Mouse (Mus musculus): ENCODE measurements around the gene Hmox1. TPM values are rescaled to one million over a fixed set of nuclear protein-coding genes. Genes with fewer than 3 reads are reported as not detected.

The Hmox1 gene
- polyA plus RNA-seq, 1 experiment from 2014 or later: 9.1 TPM

GRCm38 (mm10) chr8:75074876-75075275 lies 18.5 kb upstream of the Hmox1 start:
- Histone ChIP-seq H3K9me3 (no peaks in the 10 kb centered on the region), H3K27ac (replicated peaks) (no peak overlapping the region), H3K27me3 (no peaks in the 10 kb centered on the region), H3K4me1 (no peaks in the 10 kb centered on the region), H3K4me3 (no peak overlapping the region), H3K4me2 (replicated peaks) (no peak overlapping the region), H3K36me3 (no peaks in the 10 kb centered on the region), H3K9ac (replicated peaks) (no peak overlapping the region)
- ATAC-seq (replicated peaks): no peak
- WGBS: 81% methylated on average over 1 of the region's 1 CpGs

GRCm38 (mm10) chr8:75078215-75078614 lies 15.2 kb upstream of the Hmox1 start:
- Histone ChIP-seq H3K9ac (replicated peaks) (no peak overlapping the region), H3K4me2 (replicated peaks) (no peak overlapping the region), H3K27ac (replicated peaks) (no peak overlapping the region), H3K9me3 (no peaks in the 10 kb centered on the region), H3K4me3 (no peak overlapping the region), H3K36me3 (no peaks in the 10 kb centered on the region), H3K27me3 (no peaks in the 10 kb centered on the region), H3K4me1 (no peaks in the 10 kb centered on the region)
- no peak for ATAC-seq (replicated peaks)
- WGBS: 93% methylated on average over 1 of the region's 1 CpGs

GRCm38 (mm10) chr8:75078851-75079250 lies 14.6 kb upstream of the Hmox1 start:
- no peaks in the 10 kb centered on the region for H3K27me3 ChIP-seq
- H3K27ac ChIP-seq (replicated peaks): no peak overlapping the region
- ATAC-seq (replicated peaks): no peak
- no peak overlapping the region for H3K4me2 ChIP-seq (replicated peaks)
- no peak overlapping the region for H3K4me3 ChIP-seq
- peaks cover 4% of the 10 kb centered on the region for H3K4me1 ChIP-seq
- WGBS: 95% methylated on average over 9 of the region's 9 CpGs
- no peaks in the 10 kb centered on the region for H3K9me3 ChIP-seq
- H3K9ac ChIP-seq (replicated peaks): no peak overlapping the region
- H3K36me3 ChIP-seq: no peaks in the 10 kb centered on the region

GRCm38 (mm10) chr8:75081364-75082040 lies 11.9 kb upstream of the Hmox1 start:
- no peak overlapping the region for H3K9ac ChIP-seq (replicated peaks)
- ATAC-seq (replicated peaks): no peak
- no peaks in the 10 kb centered on the region for H3K27me3 ChIP-seq
- H3K4me1 ChIP-seq: peaks cover 5% of the 10 kb centered on the region
- H3K9me3 ChIP-seq: no peaks in the 10 kb centered on the region
- WGBS: 84% methylated on average over 9 of the region's 9 CpGs
- H3K27ac ChIP-seq (replicated peaks): no peak overlapping the region
- H3K4me2 ChIP-seq (replicated peaks): no peak overlapping the region
- no peaks in the 10 kb centered on the region for H3K36me3 ChIP-seq
- H3K4me3 ChIP-seq: no peak overlapping the region

- no peak overlapping the region for H3K27ac ChIP-seq (replicated peaks)
- H3K4me2 ChIP-seq (replicated peaks): no peak overlapping the region
- no peaks in the 10 kb centered on the region for H3K9me3 ChIP-seq
- H3K27me3 ChIP-seq: no peaks in the 10 kb centered on the region
- 86% methylated on average over 6 of the region's 6 CpGs for WGBS
- peaks cover 5% of the 10 kb centered on the region for H3K4me1 ChIP-seq
- ATAC-seq (replicated peaks): no peak
- H3K9ac ChIP-seq (replicated peaks): no peak overlapping the region
- no peak overlapping the region for H3K4me3 ChIP-seq
- no peaks in the 10 kb centered on the region for H3K36me3 ChIP-seq
Measured at GRCm38 (mm10) chr8:75082181-75082805, 11.1 kb upstream of the Hmox1 start.

- Histone ChIP-seq H3K36me3 (no peaks in the 10 kb centered on the region), H3K4me3 (peak overlapping the region; percentile 21), H3K4me2 (replicated peaks) (peak overlapping the region; percentile 37), H3K27ac (replicated peaks) (no peak overlapping the region), H3K27me3 (no peaks in the 10 kb centered on the region), H3K4me1 (peaks cover 5% of the 10 kb centered on the region), H3K9me3 (no peaks in the 10 kb centered on the region), H3K9ac (replicated peaks) (no peak overlapping the region)
- ATAC-seq (replicated peaks): peak; percentile 89
- 9% methylated on average over 14 of the region's 17 CpGs for WGBS
Measured at GRCm38 (mm10) chr8:75083846-75084245, 9.6 kb upstream of the Hmox1 start.

GRCm38 (mm10) chr8:75084382-75085064 lies 8.9 kb upstream of the Hmox1 start:
- H3K36me3 ChIP-seq: no peaks in the 10 kb centered on the region

GRCm38 (mm10) chr8:75086002-75086401 lies 7.4 kb upstream of the Hmox1 start:
- no peak for ATAC-seq (replicated peaks)
- Histone ChIP-seq H3K4me1 (peaks cover 10% of the 10 kb centered on the region), H3K9me3 (no peaks in the 10 kb centered on the region), H3K9ac (replicated peaks) (no peak overlapping the region), H3K36me3 (no peaks in the 10 kb centered on the region), H3K27me3 (no peaks in the 10 kb centered on the region), H3K27ac (replicated peaks) (no peak overlapping the region), H3K4me2 (replicated peaks) (no peak overlapping the region), H3K4me3 (no peak overlapping the region)
- 92% methylated on average over 2 of the region's 2 CpGs for WGBS

More at GRCm38 (mm10) chr8:75084382-75085064, 8.9 kb upstream of the Hmox1 start:
- no peaks in the 10 kb centered on the region for H3K9me3 ChIP-seq
- peaks cover 9% of the 10 kb centered on the region for H3K4me1 ChIP-seq
- no peak overlapping the region for H3K9ac ChIP-seq (replicated peaks)
- H3K27ac ChIP-seq (replicated peaks): no peak overlapping the region
- no peak overlapping the region for H3K4me3 ChIP-seq
- 91% methylated on average over 3 of the region's 3 CpGs for WGBS
- ATAC-seq (replicated peaks): no peak
- H3K4me2 ChIP-seq (replicated peaks): no peak overlapping the region
- no peaks in the 10 kb centered on the region for H3K27me3 ChIP-seq

- H3K36me3 ChIP-seq: no peaks in the 10 kb centered on the region
- peaks cover 10% of the 10 kb centered on the region for H3K4me1 ChIP-seq
Measured at GRCm38 (mm10) chr8:75087127-75087526, 6.3 kb upstream of the Hmox1 start.

GRCm38 (mm10) chr8:75088989-75089881 lies 4.2 kb upstream of the Hmox1 start:
- Histone ChIP-seq H3K27ac (replicated peaks) (0 out of 2 replicates have a peak overlapping the region, but pooled peaks have one; percentile 23), H3K4me2 (replicated peaks) (peak overlapping the region; percentile 24), H3K36me3 (no peaks in the 10 kb centered on the region), H3K9me3 (no peaks in the 10 kb centered on the region), H3K27me3 (no peaks in the 10 kb centered on the region), H3K9ac (replicated peaks) (0 out of 2 replicates have a peak overlapping the region, but pooled peaks have one; percentile 21), H3K4me3 (no peak overlapping the region), H3K4me1 (peaks cover 15% of the 10 kb centered on the region)
- 28% methylated on average over 6 of the region's 6 CpGs for WGBS
- ATAC-seq (replicated peaks): peak; percentile 32; the same call in 1 of the 2 replicates

More at GRCm38 (mm10) chr8:75087127-75087526, 6.3 kb upstream of the Hmox1 start:
- H3K9ac ChIP-seq (replicated peaks): no peak overlapping the region
- no peak overlapping the region for H3K27ac ChIP-seq (replicated peaks)
- H3K9me3 ChIP-seq: no peaks in the 10 kb centered on the region
- no peaks in the 10 kb centered on the region for H3K27me3 ChIP-seq
- no peak overlapping the region for H3K4me3 ChIP-seq
- ATAC-seq (replicated peaks): no peak
- no peak overlapping the region for H3K4me2 ChIP-seq (replicated peaks)

GRCm38 (mm10) chr8:75090781-75091365 lies 2.5 kb upstream of the Hmox1 start:
- H3K9me3 ChIP-seq: no peaks in the 10 kb centered on the region
- ATAC-seq (replicated peaks): no peak
- no peaks in the 10 kb centered on the region for H3K36me3 ChIP-seq
- 86% methylated on average over 4 of the region's 4 CpGs for WGBS
- no peak overlapping the region for H3K4me2 ChIP-seq (replicated peaks)
- H3K27ac ChIP-seq (replicated peaks): no peak overlapping the region
- H3K9ac ChIP-seq (replicated peaks): no peak overlapping the region
- peaks cover 15% of the 10 kb centered on the region for H3K4me1 ChIP-seq
- H3K4me3 ChIP-seq: no peak overlapping the region
- H3K27me3 ChIP-seq: no peaks in the 10 kb centered on the region
